Mouse (Mus musculus): ENCODE data around the gene Cd300ld5. TPM values are rescaled to one million over a fixed set of nuclear protein-coding genes. Genes with fewer than 3 reads are reported as not detected.
"Not testable (repeated sequence)": the region's sequence is repeated elsewhere in the genome, so short reads cannot be mapped to it uniquely, and the experiment has no call there.

Gene Cd300ld5
- total RNA-seq, 2 experiments from 2014 or later, result 1.2 to 1.9 TPM

- intact Hi-C loops (cut with DNase I), result loop anchor here (10.0 kb wide), 1 partner anchor 237 kb away; no protein-coding TSS in a partner anchor
- no peak for DNase-seq (ENCODE audit: low spot score)
Measured at GRCm38 (mm10) chr11:115052206-115052605, 14.6 kb upstream of the Cd300ld5 start.

GRCm38 (mm10) chr11:115049282-115049895 is 11.8 kb upstream of the Cd300ld5 start:
- intact Hi-C loops (cut with DNase I), result no loop called here
- DNase-seq (ENCODE audit: low spot score), result no peak

- no peak for DNase-seq (ENCODE audit: low spot score)
- intact Hi-C loops (cut with DNase I), result no loop called here
Measured at GRCm38 (mm10) chr11:115048259-115048658, 10.7 kb upstream of the Cd300ld5 start, which contains the start of gene Cd300ld3. Cd300ld3 (minus strand) TSS chr11:115048409.

- intact Hi-C loops (cut with DNase I); DNase-seq (ENCODE audit: low spot score): not testable (repeated sequence)
Measured at GRCm38 (mm10) chr11:115026912-115027311, 10.7 kb downstream of the Cd300ld5 start, which contains the start of gene Cd300ld4. Cd300ld4 (minus strand) TSS chr11:115027012.

- intact Hi-C loops (cut with DNase I); DNase-seq (ENCODE audit: low spot score): not testable (repeated sequence)
Measured at GRCm38 (mm10) chr11:115016093-115016492, 21.5 kb downstream of the Cd300ld5 start, which contains the start of gene Cd300ld2. Cd300ld2 (minus strand) TSS chr11:115016193.

- no peak for DNase-seq (ENCODE audit: low spot score)
- intact Hi-C loops (cut with DNase I), result no loop called here
Measured at GRCm38 (mm10) chr11:115004070-115004469, 33.5 kb downstream of the Cd300ld5 start.

- no peak for DNase-seq (ENCODE audit: low spot score)
- intact Hi-C loops (cut with DNase I), result no loop called here
Measured at GRCm38 (mm10) chr11:115001474-115002040, 36.0 kb downstream of the Cd300ld5 start, which contains the start of gene Cd300c2. Cd300c2 (minus strand) TSS chr11:115001880.

- intact Hi-C loops (cut with DNase I), result no loop called here
Measured at GRCm38 (mm10) chr11:114989793-114990192, 47.8 kb downstream of the Cd300ld5 start, which contains the start of gene Cd300ld. Cd300ld (minus strand) TSS chr11:114989922.

GRCm38 (mm10) chr11:114981866-114982265 is 55.7 kb downstream of the Cd300ld5 start:
- intact Hi-C loops (cut with DNase I), result no loop called here
- DNase-seq (ENCODE audit: low spot score), result no peak

More at GRCm38 (mm10) chr11:114989793-114990192, 47.8 kb downstream of the Cd300ld5 start, which contains the start of gene Cd300ld:
- no peak for DNase-seq (ENCODE audit: low spot score)

Other genes with a start within 250 kb of the Cd300ld5 start
- gene Btbd17, start 241.8 kb downstream of the Cd300ld5 start, total RNA-seq (2021), result not detected
- not detected for gene Gpr142, start 238.8 kb downstream of the Cd300ld5 start, total RNA-seq (2021)
- 1 to 10 TPM; 6.4 to 9.7 TPM for gene Gprc5c, start 186.6 kb downstream of the Cd300ld5 start, total RNA-seq (2021)
- under 1 TPM; 0.81 to 0.99 TPM for gene Cd300a, start 147.7 kb downstream of the Cd300ld5 start, total RNA-seq (2021)
- 1 to 10 TPM; 1.0 to 1.2 TPM for gene Cd300lb, start 103.4 kb downstream of the Cd300ld5 start, total RNA-seq (2021)
- not detected for gene Cd300c, start 68.6 kb downstream of the Cd300ld5 start, total RNA-seq (2021)
- gene Cd300ld, start 47.8 kb downstream of the Cd300ld5 start, total RNA-seq (2021), result 1 to 10 TPM; 1.1 to 1.2 TPM
- gene Cd300c2, start 35.9 kb downstream of the Cd300ld5 start, total RNA-seq (2021), result 1 to 10 TPM; 1.4 to 2.2 TPM
- not detected for gene Cd300ld2, start 21.6 kb downstream of the Cd300ld5 start, total RNA-seq (2021)
- gene Cd300ld4, start 10.8 kb downstream of the Cd300ld5 start, total RNA-seq (2021), result under 1 TPM in 1 of 2 experiments, not detected in 1; 0.50 TPM
- gene Cd300ld3, start 10.6 kb upstream of the Cd300ld5 start, total RNA-seq (2021), result 1 to 10 TPM; 9.0 to 9.7 TPM
- gene Cd300e, start 24.4 kb upstream of the Cd300ld5 start, total RNA-seq (2021), result under 1 TPM; 0.28 to 0.42 TPM
- under 1 TPM; 0.67 to 0.75 TPM for gene Rab37, start 53.7 kb upstream of the Cd300ld5 start, total RNA-seq (2021)
- under 1 TPM in 1 of 2 experiments, not detected in 1; 0.28 TPM for gene Cd300lf, start 96.2 kb upstream of the Cd300ld5 start, total RNA-seq (2021)
- gene Slc9a3r1, start 125.6 kb upstream of the Cd300ld5 start, total RNA-seq (2021), result 10 to 100 TPM; 10.1 to 12.9 TPM
- gene Tmem104, start 149.7 kb upstream of the Cd300ld5 start, total RNA-seq (2021), result 10 to 100 TPM; 10.0 to 10.5 TPM
- 10 to 100 TPM; 19.3 to 23.0 TPM for gene Nat9, start 150.1 kb upstream of the Cd300ld5 start, total RNA-seq (2021)
- gene Grin2c, start 229.5 kb upstream of the Cd300ld5 start, total RNA-seq (2021), result under 1 TPM; 0.10 to 0.34 TPM
- gene Fdxr, start 239.3 kb upstream of the Cd300ld5 start, total RNA-seq (2021), result 1 to 10 TPM; 7.9 to 8.2 TPM

Measured in heart, postnatal 25 days (tissue).